Mouse (Mus musculus) thymus, postnatal 4 days (tissue): ENCODE data around the gene Nrde2.

Experiments used
- DNase-seq: peaks from one replicate; pipeline ENCODE4 v3.0.0; 2021

The Nrde2 gene

GRCm38 (mm10) chr12:100122921-100123381, 36.5 kb downstream of the Nrde2 start:
- no peak for DNase-seq

DNA sequence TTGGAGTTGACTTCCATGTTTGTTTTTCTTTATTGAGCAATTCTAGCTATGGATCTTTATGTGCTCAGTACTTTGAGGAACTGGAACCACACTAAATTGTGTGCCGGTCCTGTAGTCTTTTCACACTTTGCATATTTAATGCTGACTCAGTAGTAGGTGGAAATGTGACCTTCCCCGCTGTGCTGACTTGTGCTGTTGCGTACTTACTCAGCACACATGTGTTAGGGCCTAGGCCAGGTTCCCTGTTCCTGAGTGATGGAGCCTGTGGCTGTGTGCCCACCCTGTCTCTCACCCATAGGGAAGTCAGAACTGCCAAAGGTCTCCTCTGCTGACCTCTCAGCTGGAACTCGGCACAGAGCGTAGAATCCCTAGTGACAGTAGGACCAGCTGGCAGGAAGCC, 43.5 kb downstream of the Nrde2 start:
- no peak for DNase-seq

- peak; percentile 81 for DNase-seq
These were observed 49.3 kb downstream of the Nrde2 start, which contains the start of gene Psmc1 for GRCm38 (mm10) chr12:100109986-100110696. TSS of gene Psmc1 (plus strand) at chr12:100110154.

- no peak for DNase-seq
These were observed 52.0 kb downstream of the Nrde2 start for GRCm38 (mm10) chr12:100107436-100107835.

- DNase-seq, result peak; percentile 89
These were observed 53.1 kb downstream of the Nrde2 start for GRCm38 (mm10) chr12:100106275-100106895.

- DNase-seq, result no peak
These were observed 54.9 kb downstream of the Nrde2 start for GRCm38 (mm10) chr12:100104530-100104929.

GRCm38 (mm10) chr12:100101651-100102050, 57.8 kb downstream of the Nrde2 start:
- no peak for DNase-seq

GRCm38 (mm10) chr12:100100707-100101030, 58.8 kb downstream of the Nrde2 start:
- DNase-seq, result no peak

- DNase-seq, result no peak
These were observed 59.3 kb downstream of the Nrde2 start for GRCm38 (mm10) chr12:100099971-100100706.

DNA sequence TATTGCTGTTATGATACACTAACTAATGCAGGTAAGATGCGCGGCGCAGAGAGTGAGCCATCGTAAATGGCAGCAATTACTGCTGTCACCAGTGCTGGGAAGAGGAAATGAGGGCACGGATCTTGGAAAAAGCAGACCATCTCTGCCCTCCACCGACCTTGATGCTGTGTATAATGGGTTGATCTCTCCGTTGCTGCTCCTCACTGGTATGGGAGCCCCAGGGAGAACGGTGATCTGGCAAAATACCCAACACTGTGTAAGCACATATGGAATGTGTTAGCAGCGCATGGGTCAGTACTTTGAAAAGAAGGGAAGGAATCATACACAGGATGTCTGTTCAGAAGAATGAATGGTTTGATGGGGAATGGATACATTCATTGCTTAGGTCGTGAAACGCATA, 66.4 kb downstream of the Nrde2 start:
- no peak for DNase-seq

- DNase-seq, result no peak
These were observed 68.7 kb downstream of the Nrde2 start for GRCm38 (mm10) chr12:100090750-100091149.

GRCm38 (mm10) chr12:100089265-100089664, 70.2 kb downstream of the Nrde2 start:
- no peak for DNase-seq

GRCm38 (mm10) chr12:100088026-100088425, 71.4 kb downstream of the Nrde2 start:
- DNase-seq, result no peak

DNA sequence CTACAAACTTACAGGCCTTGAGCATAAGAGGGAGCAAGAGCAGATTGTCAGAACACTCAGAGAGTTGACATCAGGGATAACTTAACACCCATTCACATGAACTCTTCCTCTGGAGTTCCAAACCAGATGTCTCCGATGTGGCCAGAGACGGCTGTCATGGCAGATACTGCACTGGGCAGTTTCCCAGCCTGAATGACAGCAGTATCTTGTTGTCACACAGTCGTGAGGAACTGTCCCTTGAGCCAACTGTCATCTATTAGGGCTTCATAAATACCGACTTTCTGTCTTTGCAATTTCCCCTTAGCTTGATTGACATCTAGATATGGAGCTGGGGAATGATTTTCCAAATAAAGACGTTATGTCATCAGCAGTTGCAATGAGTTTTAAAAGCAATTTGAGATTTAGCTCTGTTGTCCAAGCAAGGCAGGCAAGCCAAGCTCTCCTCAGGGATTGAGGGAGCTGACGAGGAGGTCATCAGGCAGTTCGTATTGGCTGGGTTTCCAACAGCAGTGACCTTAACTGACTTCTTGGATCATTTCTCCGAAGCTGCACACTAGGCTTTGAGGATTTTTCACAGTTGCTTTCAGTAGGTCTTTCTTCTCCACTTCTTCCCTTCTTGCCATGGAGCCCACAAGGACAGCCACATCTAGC, 79.7 kb downstream of the Nrde2 start:
- no peak for DNase-seq

- no peak for DNase-seq
These were observed 83.7 kb downstream of the Nrde2 start for GRCm38 (mm10) chr12:100075715-100076114.
